Mouse (Mus musculus) gastrocnemius, postnatal 10 days (tissue): ENCODE measurements around the gene Raet1e. TPM values are rescaled to one million over a fixed set of nuclear protein-coding genes. Genes with fewer than 3 reads are reported as not detected.
"Not testable (repeated sequence)": the region's sequence is repeated elsewhere in the genome, so short reads cannot be mapped to it uniquely, and the experiment has no call there.

Source experiments
- DNase-seq: peaks from one replicate; pipeline ENCODE4 v3.0.0; 2021; ENCODE audit warnings: mixed read lengths
- total RNA-seq, 2 experiments: library from RNA; stranded (reverse); gene quantifications; 2 replicates each; pipeline ENCODE4 v1.2.3; 2021

Raet1e gene
- total RNA-seq, 2 experiments from 2014 or later = 0.16 to 0.50 TPM

GRCm38 (mm10) chr10:22165328-22166003 is 7.1 kb downstream of the Raet1e start:
- not testable (repeated sequence) for DNase-seq

- DNase-seq = not testable (repeated sequence)
These were observed 7.7 kb downstream of the Raet1e start for GRCm38 (mm10) chr10:22166025-22166424.

GRCm38 (mm10) chr10:22167061-22167460 is 8.7 kb downstream of the Raet1e start:
- not testable (repeated sequence) for DNase-seq

GRCm38 (mm10) chr10:22169116-22169515 is 10.7 kb downstream of the Raet1e start:
- not testable (repeated sequence) for DNase-seq

- DNase-seq = not testable (repeated sequence)
These were observed 14.3 kb downstream of the Raet1e start for GRCm38 (mm10) chr10:22172431-22173334.

- DNase-seq = not testable (repeated sequence)
These were observed 15.2 kb downstream of the Raet1e start for GRCm38 (mm10) chr10:22173335-22174189.

- DNase-seq = not testable (repeated sequence)
These were observed 15.8 kb downstream of the Raet1e start for GRCm38 (mm10) chr10:22174190-22174487.

- DNase-seq = not testable (repeated sequence)
These were observed 18.1 kb downstream of the Raet1e start for GRCm38 (mm10) chr10:22176515-22176914.

GRCm38 (mm10) chr10:22191035-22191434 is 32.7 kb downstream of the Raet1e start:
- DNase-seq = not testable (repeated sequence)

GRCm38 (mm10) chr10:22201352-22201751 is 43.0 kb downstream of the Raet1e start:
- DNase-seq = not testable (repeated sequence)

- DNase-seq = not testable (repeated sequence)
These were observed 44.6 kb downstream of the Raet1e start for GRCm38 (mm10) chr10:22202784-22203583.

GRCm38 (mm10) chr10:22206443-22206842 is 48.1 kb downstream of the Raet1e start:
- DNase-seq = not testable (repeated sequence)

- DNase-seq = peak; percentile 50
These were observed 53.8 kb downstream of the Raet1e start for GRCm38 (mm10) chr10:22212012-22212696.

- DNase-seq = not testable (repeated sequence)
These were observed 65.3 kb downstream of the Raet1e start for GRCm38 (mm10) chr10:22223474-22224349.

GRCm38 (mm10) chr10:22265060-22265459 is 106.7 kb downstream of the Raet1e start:
- DNase-seq = no peak

- not testable (repeated sequence) for DNase-seq
These were observed 112.8 kb downstream of the Raet1e start for GRCm38 (mm10) chr10:22270879-22271786.

GRCm38 (mm10) chr10:22272914-22273683 is 114.7 kb downstream of the Raet1e start:
- DNase-seq = peak; percentile 7
